Mouse (Mus musculus): ENCODE measurements around the gene Cer1. TPM values are rescaled to one million over a fixed set of nuclear protein-coding genes. Genes with fewer than 3 reads are reported as not detected.

The Cer1 gene
- total RNA-seq (2021) = not detected
- long read RNA-seq, experiment 1 = 0 reads
- long read RNA-seq, experiment 2 = 0 reads

DNA sequence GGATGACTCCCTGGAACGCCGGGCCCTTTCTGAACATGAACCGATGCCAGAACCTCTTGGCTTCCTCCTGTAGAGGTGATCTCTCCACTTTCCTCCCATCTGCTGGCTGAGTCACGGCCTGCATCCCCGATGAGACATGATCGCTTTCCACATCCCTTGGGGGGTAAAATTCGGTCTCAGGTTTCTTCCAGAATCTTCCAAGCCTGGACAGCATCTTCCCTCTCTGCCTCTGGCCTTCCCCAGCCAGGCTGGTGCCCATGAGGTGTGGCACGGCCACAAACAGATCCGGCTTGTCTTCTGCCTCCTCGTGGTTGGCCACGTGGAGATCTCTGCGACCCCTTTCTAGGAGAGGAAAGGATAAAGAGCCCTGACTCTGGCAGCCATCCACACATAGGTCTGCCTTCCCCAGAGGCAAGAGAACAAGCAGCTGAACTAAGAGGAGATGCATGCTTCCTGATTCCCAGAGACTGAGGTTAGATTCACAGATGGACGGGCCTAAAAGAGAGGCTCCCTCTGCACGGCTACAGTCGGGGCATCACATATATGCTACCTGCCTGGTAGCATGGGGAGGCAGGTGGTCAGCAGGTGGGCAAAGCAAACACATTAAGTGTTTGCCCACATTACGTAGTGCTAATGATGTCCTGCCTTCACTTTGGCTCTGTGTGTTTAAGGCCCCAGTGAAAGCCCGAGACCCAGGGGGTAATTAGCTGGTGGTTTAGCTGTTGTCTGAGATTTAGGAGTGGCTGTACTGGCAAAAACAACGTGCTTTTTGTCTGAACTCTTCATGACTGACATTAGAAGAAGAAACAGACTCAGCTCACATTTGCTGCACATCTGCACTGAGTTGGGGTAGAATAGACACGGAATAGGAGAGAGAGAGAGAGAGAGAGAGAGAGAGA is at the start of gene Cer1:
Gene Cer1 (minus strand): TSS at position 513 of the 899 bp plus-strand sequence.
- no peak within 1 kb of the TSS for H3K4me3 ChIP-seq
- no peak for DNase-seq (ENCODE audit: low spot score in 2 of 2)
- H3K27ac ChIP-seq = no peak within 1 kb of the TSS
- no peak for TF ChIP-seq CTCF (conservative IDR thresholded peaks at IDR 0.05)

DNA sequence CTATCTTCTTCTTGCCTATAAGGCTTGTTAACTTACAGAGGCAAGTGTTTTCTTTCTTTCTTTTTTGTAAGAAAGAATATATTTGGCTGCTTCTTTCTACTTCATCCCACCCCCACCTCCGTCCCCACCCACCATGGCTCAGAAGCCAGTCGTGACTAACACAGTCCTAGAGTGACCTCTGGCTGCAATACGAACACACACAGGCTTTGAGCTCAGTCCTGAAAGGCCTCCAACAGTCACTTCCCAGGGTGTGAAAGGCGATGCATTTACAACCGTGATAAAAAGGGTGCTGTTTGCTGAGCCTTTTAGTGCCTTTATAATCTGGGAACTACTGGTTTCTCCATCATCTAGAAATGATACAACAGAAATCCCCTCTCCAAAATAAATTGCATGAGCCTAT is 49.4 kb upstream of the Cer1 start:
- H3K4me3 ChIP-seq = peak overlapping the region; percentile 50
- peak overlapping the region; percentile 72 for H3K27ac ChIP-seq
- peak; percentile 65 for TF ChIP-seq CTCF (conservative IDR thresholded peaks at IDR 0.05)
- peak; percentile 18 to 37 for DNase-seq (ENCODE audit: low spot score in 2 of 2)

- H3K27ac ChIP-seq = peak overlapping the region; percentile 72
- DNase-seq (ENCODE audit: low spot score in 2 of 2) = peak; percentile 76 to 85
- peak; percentile 97 for TF ChIP-seq CTCF (conservative IDR thresholded peaks at IDR 0.05)
- peak overlapping the region; percentile 50 for H3K4me3 ChIP-seq
Measured at GRCm38 (mm10) chr4:82933698-82934210, 48.8 kb upstream of the Cer1 start.

DNA sequence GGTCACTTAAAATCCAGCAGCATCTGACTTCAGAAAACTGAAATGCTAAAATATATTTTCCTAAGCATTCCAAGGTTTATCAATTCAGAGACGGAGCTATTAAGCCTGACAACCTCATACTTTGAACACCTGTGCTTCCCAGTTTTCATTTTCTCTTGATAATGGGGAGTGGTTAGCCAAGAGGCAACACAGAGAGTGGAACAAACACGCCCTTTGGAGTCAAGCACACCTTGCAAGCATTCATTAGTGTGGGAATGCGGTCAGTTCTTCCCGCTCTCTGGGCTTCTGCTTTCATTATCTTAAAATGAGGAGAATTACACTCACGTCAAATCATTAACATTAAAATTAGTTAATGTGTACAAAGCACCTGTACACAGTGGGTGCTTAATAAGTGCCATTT is 45.1 kb upstream of the Cer1 start:
- no peak overlapping the region for H3K4me3 ChIP-seq
- H3K27ac ChIP-seq = no peak overlapping the region
- no peak for TF ChIP-seq CTCF (conservative IDR thresholded peaks at IDR 0.05)
- no peak for DNase-seq (ENCODE audit: low spot score in 2 of 2)

DNA sequence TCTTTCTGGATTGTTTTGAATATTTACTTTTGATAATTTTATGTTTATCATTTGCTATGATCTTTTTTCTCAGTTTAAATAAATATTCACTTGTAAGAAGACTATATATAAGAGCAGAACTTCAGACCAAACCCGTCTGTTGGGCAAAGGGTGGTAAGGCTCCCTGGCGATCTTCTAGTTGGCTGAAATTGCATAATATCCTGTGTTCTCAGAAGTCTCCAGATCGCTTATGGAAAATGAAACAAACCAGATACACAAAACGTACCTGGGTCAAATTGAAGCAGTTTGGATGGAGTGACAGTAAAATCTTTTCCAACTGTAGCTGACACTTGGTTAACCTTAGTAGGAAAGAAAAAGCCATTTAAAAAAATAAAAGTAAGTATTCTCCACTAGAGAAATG is 37.0 kb upstream of the Cer1 start:
- H3K27ac ChIP-seq = no peak overlapping the region
- TF ChIP-seq CTCF (conservative IDR thresholded peaks at IDR 0.05) = no peak
- no peak for DNase-seq (ENCODE audit: low spot score in 2 of 2)
- no peak overlapping the region for H3K4me3 ChIP-seq

DNA sequence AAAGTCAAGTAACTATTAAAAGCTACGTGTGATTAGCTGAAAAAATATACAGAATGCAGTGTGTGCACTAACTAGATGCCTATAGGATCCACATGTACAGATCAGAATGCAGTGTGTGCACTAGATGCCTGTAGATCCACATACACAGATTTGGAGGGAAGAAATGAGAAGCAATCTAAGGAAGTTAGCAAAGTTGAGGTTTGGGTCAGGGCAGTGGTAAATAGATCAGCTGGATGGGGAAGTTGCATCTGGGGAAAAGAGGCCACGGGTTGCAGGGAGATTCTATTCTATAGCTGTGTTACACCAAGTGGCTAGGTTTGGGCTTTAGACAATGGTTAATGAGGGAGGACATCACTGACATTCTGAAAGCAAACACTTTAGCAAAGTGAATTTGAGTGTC is 33.7 kb upstream of the Cer1 start:
- H3K27ac ChIP-seq = no peak overlapping the region
- no peak for TF ChIP-seq CTCF (conservative IDR thresholded peaks at IDR 0.05)
- no peak for DNase-seq (ENCODE audit: low spot score in 2 of 2)
- no peak overlapping the region for H3K4me3 ChIP-seq

DNA sequence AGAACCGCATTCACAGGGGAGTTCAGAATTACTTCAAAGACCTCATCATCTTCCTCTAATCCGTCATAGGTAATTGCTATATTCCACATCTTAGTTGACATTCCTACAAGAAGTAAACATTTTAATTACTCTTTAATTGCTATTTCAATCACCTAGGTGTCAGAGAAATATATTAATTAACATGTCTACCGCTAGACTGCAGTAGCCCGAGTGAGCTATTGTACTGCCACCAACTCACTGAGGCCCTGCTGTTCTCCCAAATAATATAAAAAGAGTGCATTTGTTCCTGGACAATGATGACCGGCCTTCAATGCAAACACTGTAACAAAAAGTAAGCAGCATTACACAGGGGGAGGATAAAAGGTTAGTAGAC is 31.7 kb upstream of the Cer1 start:
- Histone ChIP-seq H3K4me3 (peak overlapping the region; percentile 47), H3K27ac (peak overlapping the region; percentile 83)
- no peak for DNase-seq (ENCODE audit: low spot score in 2 of 2)
- 0 out of 2 replicates have a peak, but pooled peaks have one; percentile 10 for TF ChIP-seq CTCF (conservative IDR thresholded peaks at IDR 0.05)

GRCm38 (mm10) chr4:82916003-82916677 is 31.2 kb upstream of the Cer1 start:
- Histone ChIP-seq H3K4me3 (peak overlapping the region; percentile 47), H3K27ac (peak overlapping the region; percentile 83)
- peak in 1 of 2 experiments; percentile 21 for DNase-seq (ENCODE audit: low spot score in 2 of 2)
- TF ChIP-seq CTCF (conservative IDR thresholded peaks at IDR 0.05) = no peak

GRCm38 (mm10) chr4:82915576-82915975 is 30.6 kb upstream of the Cer1 start:
- H3K27ac ChIP-seq = peak overlapping the region; percentile 83
- H3K4me3 ChIP-seq = peak overlapping the region; percentile 47
- DNase-seq (ENCODE audit: low spot score in 2 of 2) = no peak
- TF ChIP-seq CTCF (conservative IDR thresholded peaks at IDR 0.05) = no peak

GRCm38 (mm10) chr4:82914601-82915143 is 29.7 kb upstream of the Cer1 start:
- DNase-seq (ENCODE audit: low spot score in 2 of 2) = no peak
- 0 out of 2 replicates have a peak overlapping the region, but pooled peaks have one; percentile 83 for H3K27ac ChIP-seq
- no peak for TF ChIP-seq CTCF (conservative IDR thresholded peaks at IDR 0.05)
- no peak overlapping the region for H3K4me3 ChIP-seq

DNA sequence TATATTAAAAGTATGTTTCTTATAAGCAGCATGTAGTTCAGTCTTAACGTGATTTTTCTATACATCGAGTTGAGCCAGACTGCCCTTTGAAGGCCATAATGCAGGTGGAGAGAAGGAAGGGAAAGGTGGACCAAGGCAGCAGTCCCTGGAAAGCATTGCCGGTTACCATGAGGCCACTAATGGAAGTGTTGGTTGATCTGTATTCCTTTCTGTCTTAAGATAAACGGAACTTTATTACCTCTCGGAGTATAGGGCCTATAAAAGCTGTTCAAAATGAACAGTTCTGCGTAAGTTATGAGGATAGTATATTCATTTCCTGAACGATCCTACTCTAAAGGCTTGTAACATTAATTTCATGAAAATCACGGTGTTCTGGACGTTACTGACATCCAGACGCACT is 10.3 kb upstream of the Cer1 start:
- TF ChIP-seq CTCF (conservative IDR thresholded peaks at IDR 0.05) = no peak
- DNase-seq (ENCODE audit: low spot score in 2 of 2) = no peak
- Histone ChIP-seq H3K27ac (no peak overlapping the region), H3K4me3 (no peak overlapping the region)

GRCm38 (mm10) chr4:82892247-82892646 is 7.3 kb upstream of the Cer1 start:
- TF ChIP-seq CTCF (conservative IDR thresholded peaks at IDR 0.05) = no peak
- Histone ChIP-seq H3K4me3 (no peak overlapping the region), H3K27ac (no peak overlapping the region)
- DNase-seq (ENCODE audit: low spot score in 2 of 2) = no peak

- no peak overlapping the region for H3K4me3 ChIP-seq
- TF ChIP-seq CTCF (conservative IDR thresholded peaks at IDR 0.05) = no peak
- H3K27ac ChIP-seq = no peak overlapping the region
- no peak for DNase-seq (ENCODE audit: low spot score in 2 of 2)
Measured at GRCm38 (mm10) chr4:82891566-82891965, 6.6 kb upstream of the Cer1 start.
